Mouse (Mus musculus) urinary bladder, postnatal 25 days (tissue): ENCODE measurements around the gene BC025920.

Experiments used
- DNase-seq: peaks from one replicate; pipeline ENCODE4 v3.0.0; 2022; ENCODE audit warnings: low spot score

Gene BC025920

DNA sequence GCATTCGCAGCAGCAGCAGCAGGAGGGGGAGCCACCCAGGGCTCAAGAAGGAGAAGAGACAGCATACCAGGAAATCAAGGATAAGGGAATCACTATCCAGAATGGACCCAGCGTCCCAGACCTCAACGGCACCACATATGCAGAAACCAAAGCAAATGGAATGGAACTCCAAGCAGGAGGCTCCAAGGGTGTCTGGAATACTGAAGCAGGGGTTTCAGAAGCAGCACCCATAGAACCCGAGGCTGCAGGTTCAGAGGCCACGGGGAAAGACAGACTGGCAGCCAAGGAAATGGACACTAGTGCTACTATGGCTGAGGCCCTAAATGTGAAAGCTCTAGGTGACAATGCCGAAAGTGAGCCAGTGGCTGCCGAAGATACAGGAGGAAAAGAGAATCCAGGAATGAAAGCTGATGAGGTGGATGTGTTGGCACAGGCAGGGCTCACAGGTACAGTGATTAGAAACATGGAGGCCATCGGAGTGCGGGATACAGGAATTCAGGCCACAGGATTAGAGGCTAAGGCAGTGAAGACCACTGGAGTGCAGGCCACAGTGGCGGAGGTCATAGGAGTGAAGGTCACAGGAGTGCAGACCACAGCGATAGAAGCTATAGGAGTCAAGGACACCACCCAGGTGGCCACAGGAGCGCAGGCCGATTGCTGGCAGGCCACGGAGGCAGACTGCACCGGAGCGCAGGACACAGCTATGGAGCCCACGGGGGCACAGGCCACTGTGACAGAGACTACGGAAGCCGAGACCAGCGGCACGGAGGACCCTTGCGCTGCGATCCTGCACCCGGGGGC is 36.8 kb downstream of the BC025920 start:
- no peak for DNase-seq

DNA sequence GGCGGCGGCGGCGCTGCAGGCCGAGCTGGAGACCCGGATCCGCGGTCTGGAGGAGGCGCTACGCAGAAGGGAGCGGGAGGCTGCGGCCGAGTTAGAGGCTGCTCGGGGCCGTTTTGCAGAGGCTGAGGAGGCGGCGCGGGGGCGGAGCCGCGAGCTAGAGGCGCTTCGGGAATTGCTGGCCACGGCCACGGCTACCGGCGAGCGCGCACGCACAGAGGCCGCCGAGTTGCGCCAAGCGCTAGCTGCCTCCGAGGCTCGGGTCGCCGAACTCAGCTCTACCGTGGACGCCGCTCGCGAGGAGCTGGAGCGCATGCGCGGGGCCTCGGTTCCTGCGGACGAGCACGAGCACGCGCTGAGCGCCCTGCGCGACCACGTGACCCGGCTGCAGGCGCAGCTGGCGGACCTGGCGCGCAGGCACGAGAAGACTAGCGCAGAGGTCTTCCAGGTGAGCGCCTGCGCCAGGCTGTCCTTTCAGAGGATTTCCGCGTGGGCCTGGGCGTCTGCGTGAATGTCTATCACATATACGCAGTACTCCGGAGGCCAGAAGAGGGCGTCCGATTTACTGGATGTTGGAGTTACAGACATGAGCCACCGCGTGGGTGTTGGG is 37.5 kb downstream of the BC025920 start:
- peak; percentile 94 for DNase-seq

DNA sequence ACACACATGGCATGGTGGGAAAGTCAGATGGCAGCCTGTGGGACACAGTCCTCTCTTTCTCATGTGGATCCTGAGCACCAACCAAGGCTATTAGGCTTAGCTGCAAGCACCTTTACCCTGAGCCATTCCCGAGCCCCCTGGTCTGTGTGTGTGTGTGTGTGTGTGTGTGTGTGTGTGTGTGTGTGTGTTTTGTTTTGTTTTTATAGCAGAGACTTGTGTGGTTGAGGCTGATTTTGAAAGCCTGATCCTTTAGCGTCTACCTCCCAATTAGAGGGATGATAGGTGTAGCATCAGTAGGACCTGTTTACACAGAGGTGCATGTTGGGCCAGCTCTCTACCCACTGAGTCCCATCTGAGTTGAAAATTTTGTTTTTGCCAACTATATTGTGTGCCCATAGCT is 38.1 kb downstream of the BC025920 start:
- no peak for DNase-seq

DNA sequence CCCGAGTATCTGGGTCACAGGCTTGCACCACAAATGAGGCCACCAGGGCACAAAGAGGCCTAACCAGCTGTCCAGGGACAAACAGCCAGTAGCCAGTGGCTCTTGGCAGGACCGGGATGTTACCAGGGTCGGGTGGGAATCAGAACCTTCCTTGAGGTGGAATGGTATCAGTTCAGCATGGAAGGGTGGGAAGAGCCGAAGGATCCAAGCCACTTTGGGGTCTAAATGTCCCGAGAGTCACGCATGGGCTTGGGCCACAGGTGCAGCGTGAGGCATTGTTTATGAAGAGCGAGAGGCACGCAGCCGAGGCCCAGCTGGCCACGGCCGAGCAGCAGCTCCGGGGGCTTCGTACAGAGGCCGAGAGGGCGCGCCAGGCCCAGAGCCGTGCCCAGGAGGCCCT is 38.6 kb downstream of the BC025920 start:
- no peak for DNase-seq

DNA sequence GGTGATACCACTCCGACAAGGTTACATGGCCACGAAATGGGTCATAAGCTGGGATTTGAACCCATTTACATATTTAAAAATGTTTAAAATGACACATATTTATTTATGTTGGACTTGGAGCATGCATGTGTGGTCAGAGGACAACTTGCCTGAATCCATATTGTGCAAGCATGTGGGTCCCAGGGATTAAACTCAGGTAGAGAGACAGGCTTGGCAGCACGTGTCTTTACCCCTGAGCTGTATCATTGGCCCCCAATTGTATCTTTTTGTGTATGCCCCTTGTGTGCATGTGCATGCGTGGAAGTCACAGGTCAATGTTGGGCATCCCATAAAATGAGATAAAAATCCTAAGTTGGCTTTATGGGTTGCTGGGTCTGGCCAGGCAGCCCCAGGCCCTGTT is 39.3 kb downstream of the BC025920 start:
- DNase-seq: no peak

DNA sequence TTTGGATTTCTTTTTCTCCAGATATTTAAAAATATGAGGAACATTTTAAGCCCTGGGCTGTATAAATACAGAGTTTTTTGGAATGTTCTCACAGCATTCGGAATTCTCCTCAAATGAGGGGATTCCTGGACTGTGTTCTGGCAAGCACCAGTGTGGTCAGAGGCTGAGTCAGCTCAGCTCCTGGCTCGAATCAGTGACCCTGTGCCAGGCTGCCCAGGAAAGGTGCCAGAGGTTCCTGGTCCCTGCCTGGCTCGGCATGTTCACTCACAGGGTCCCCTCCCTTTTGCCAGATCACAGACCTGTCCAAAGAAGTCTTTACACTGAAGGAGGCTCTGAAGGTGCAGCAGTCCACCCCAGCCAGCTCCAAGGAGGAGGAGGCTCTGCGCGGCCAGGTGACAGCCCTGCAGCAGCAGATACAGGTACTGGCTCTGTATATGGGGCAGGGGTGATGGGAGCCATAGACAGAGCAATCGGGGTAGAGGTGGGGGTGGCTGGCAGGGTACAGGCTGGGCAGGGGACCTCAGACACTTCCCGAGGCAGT is 40.0 kb downstream of the BC025920 start:
- DNase-seq: no peak

DNA sequence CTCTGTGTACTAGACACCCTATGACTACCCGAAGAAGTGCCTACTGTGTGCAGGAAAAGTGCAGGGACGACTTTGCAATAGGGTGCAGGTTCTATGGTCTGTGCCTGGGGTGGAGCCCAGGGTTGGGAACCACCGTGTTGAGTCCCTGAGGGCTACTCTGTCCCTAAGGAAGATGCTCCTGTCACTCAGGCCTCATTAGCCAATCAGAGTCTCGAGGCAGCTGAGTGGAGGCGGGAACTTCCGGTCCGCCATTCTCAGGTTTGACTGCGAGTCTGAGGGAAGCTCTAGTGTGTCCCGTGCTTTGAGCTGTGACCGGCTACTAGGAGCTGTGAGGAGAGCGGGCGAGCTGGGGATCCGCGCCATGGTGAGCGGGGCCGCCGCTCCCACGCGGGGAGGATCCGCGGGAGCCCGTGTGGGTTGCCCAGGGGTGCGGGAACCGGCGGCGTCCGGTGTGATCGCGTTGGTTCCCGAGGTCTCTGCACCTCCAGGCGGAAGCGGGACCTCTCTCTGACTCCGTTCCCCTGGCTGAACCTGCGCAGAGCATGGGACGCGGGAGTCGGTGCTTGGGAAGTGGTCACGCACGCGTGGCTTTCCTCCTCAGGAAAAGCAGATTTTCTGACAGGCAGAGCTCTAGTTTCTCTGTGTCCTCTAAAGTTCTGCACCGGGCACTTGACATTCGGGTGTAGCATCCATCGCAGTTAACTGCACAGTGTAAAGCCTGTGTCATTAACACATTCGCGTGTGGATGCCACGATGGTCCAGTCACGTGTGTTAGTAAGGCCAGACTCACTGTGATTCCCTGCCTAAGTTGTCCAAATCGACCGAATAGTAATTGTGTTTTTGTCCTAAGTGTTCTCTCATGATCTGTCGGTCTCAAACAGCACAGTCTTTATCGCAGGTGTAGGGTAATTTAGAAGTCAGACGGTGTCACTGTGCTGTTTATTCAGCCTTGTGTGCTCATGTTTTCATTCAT is 43.0 kb downstream of the BC025920 start, which contains the start of gene Gm10778:
Gene Gm10778, plus strand, starts transcription at position 257 of the 973 bp plus-strand sequence.
- DNase-seq: peak; percentile 81

DNA sequence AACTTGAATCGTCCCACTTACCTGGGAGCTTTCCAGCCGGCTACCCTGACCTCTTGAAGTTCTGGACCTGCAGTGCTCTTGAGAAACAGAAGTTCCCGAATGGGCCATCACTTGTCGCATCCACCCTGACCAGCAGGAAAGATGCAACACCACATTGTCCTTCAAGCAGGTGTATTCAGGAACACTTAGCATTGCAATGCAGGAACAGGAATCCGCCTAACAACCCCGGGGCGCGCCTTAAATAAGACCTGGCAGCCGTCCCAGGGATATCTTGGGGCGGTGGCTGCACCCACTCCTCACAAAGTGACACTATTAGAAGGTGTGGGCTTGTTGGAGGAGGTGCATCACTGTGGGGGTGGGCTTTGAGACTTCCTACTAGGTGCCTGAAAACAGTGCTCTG is 49.1 kb downstream of the BC025920 start:
- no peak for DNase-seq

DNA sequence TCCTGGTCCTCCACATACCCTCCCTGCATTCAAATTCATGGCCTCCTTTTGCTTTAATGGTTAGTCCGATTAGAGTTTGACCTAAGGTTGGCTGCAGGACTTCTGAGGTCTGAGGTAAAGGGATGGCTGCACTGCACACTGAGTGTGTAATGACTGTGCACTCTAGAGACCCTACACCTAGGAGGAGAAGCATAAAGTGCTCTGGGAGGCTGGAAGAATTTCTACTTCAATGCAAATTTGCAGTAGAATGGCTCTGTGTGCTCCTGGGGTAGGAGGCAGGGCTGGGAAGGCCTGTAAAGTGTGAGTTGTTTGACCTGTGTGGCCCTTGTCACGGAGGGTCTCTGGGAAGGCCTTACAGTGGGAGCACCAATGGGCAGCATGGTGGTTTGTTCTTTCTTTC is 50.1 kb downstream of the BC025920 start:
- DNase-seq: no peak
